Mouse (Mus musculus) embryonic stem cell, embryonic (primary cell): ENCODE results near the gene Clasp1.

Experiments used
- CTCF ChIA-PET, 4 experiments: fragments of 300-600 bp in 2 of 4; fragments of 350-600 bp in 2 of 4; sonication (Branson Sonifier 250); formaldehyde crosslinking; loops; one replicate each; lab custom pipeline; 2022; ENCODE audit warnings: inconsistent platforms in 2 of 4; lab: Charles Lee
- POLR2A ChIA-PET, 4 experiments: fragments of 300-600 bp in 2 of 4; fragments of 350-600 bp in 2 of 4; sonication (Branson Sonifier 250); formaldehyde crosslinking; loops; one replicate each; lab custom pipeline; 2022; ENCODE audit warnings: antibody characterized with exemption in 4 of 4, inconsistent platforms in 1 of 4; lab: Charles Lee

Gene Clasp1

DNA sequence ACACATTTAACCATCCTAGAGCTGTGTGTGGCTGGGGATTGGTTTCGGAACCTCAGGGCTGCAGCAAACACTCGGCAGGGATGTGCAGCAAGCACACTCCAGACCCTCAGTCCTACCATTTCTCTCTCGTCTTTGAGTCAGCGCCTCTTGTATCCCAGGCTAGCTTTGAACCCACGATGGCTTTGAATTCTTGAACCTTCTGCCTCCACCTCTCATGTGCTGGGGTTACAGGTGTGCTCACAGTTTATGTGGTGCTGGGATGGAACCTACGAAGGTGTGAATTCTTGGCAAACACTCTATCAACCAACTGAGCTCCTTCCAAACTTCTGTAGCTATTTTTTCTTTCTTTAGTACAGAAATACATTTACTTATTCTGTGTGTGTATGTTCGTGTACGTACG, 9.0 kb downstream of the Clasp1 start:
- ChIA-PET CTCF (interaction anchor here in 1 of 4 experiments (0.5 kb wide), 1 partner anchor 38 kb away, joined by 3 read pairs; no protein-coding TSS in a partner anchor), POLR2A (interaction anchor here (0.6 to 14.8 kb wide), 24 partner anchors 10 to 84 kb away, joined by 3 to 158 read pairs (median 6); partner anchors contain the start of gene Clasp1 (in 3 of the 4))

DNA sequence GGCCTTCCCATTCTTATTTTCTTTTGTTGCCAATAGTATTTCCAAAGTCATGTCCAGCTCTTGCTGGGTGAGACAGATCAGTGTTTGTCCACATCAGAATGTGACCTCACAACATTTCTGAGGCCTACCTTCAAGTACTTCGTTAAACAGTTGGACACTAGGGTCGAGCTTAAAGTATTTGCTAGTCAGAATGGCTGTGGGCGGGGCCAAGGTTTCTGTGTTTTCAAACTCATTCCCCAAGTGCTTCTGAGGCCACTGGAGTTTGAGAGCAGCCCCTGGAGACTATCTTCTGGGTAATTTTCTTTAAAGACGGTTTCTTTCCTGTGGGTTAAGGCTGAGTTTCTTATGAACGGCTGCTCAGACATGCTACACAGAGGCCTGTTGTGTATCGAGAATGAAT, 9.7 kb downstream of the Clasp1 start:
- ChIA-PET POLR2A (interaction anchor here (0.8 to 14.8 kb wide), 34 partner anchors 10 to 256 kb away, joined by 3 to 158 read pairs (median 4); partner anchors contain the start of genes Clasp1 (in 3 of the 4) and Nifk (in 1 of the 4)), CTCF (interaction anchor here in 1 of 4 experiments (1.4 kb wide), 1 partner anchor 68 kb away, joined by 6 read pairs; no protein-coding TSS in a partner anchor)

DNA sequence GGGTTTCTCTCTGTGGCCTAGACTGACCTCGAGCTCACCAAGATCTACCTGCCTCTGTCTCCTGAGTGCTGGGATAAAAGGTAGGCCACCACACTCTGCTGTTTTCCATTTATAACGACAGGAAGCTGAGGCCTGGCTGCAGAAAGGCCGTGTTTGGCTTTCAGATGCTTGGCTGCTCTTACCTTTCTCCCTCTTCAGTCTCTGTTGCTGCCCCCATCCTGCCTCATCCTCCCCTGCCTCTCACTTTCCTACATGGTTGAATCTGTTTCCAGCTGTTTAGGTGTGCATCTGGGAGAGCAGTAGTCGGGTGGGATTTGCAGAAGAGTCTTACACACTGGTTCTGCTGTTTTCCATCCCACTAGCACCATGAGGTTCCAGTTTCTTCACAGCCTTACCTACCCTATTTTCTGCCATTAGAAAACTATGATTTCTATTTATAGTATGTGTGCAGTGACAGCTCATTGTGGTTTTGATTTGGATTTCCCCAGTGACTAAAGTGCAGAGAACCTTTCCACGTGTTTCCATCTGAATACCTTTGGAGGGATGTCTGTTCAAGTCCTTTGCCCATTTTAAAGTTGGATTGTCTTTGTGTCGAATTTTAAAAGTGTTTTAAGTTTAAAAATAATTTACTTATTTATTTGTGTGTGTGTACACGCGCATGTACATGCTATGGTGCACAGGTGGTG, 10.9 kb downstream of the Clasp1 start:
- CTCF ChIA-PET = interaction anchor here in 1 of 4 experiments (1.4 kb wide), 1 partner anchor 66 kb away, joined by 6 read pairs; no protein-coding TSS in a partner anchor
- POLR2A ChIA-PET = interaction anchor here in 3 of 4 experiments (0.8 to 14.8 kb wide), 24 partner anchors 8 to 255 kb away, joined by 3 to 158 read pairs (median 4); partner anchors contain the start of genes Clasp1 (in 3 of the 3) and Nifk (in 1 of the 3)

DNA sequence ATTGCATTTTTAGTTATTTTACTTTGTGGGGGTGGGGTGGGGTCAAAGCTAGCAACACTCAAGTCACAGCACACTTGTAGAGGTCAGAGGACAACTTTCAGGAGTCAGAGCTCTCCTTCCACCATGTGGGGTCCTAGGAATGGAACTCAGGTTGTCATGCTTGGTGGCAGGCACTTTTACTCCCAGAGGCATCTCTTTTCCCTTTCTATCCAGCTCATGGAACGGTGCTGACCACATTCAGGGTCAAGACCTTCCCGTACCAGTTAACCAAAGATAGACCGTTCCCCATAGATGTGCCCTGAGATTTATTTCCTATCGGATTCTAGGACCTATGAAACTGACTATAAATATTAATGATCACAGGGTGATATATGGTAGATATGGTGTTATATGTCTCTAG, 13.1 kb downstream of the Clasp1 start:
- ChIA-PET CTCF (interaction anchor here in 1 of 4 experiments (1.4 kb wide), 1 partner anchor 10 kb away, joined by 3 read pairs; no protein-coding TSS in a partner anchor), POLR2A (interaction anchor here in 3 of 4 experiments (0.7 to 14.8 kb wide), 28 partner anchors 8 to 255 kb away, joined by 3 to 158 read pairs (median 3); partner anchors contain the start of gene Clasp1 (in 2 of the 3))

GRCm38 (mm10) chr1:118402556-118402955, 13.7 kb downstream of the Clasp1 start:
- POLR2A ChIA-PET = interaction anchor here in 3 of 4 experiments (0.7 to 14.8 kb wide), 28 partner anchors 8 to 254 kb away, joined by 3 to 158 read pairs (median 4); partner anchors contain the start of gene Clasp1 (in 2 of the 3)
- CTCF ChIA-PET = no interaction called here

- POLR2A ChIA-PET = interaction anchor here in 3 of 4 experiments (0.6 to 14.8 kb wide), 26 partner anchors 8 to 254 kb away, joined by 3 to 158 read pairs (median 4); partner anchors contain the start of gene Clasp1 (in 2 of the 3)
- CTCF ChIA-PET = no interaction called here
Measured at GRCm38 (mm10) chr1:118402966-118403365, 14.1 kb downstream of the Clasp1 start.

DNA sequence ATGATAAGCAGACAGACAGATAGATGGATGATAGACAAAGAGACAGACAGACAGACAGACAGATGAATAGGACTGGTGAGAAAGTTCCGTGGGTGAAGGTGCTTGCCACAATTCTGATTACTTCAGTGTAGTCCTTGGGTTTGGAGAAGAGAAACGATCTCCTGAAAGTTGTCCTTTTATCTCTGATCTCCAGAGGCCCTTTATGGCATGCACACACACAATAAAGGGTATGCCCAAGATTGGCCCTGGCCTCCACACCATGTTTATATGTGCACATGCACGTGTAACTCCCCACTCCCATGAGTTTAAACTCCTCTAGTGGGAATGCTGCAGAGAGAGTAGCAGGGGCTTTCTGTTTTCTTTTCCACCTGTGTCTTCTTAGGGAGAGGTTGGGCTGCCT, 14.6 kb downstream of the Clasp1 start:
- ChIA-PET POLR2A (interaction anchor here in 3 of 4 experiments (0.6 to 14.8 kb wide), 17 partner anchors 8 to 254 kb away, joined by 3 to 158 read pairs (median 4); partner anchors contain the start of gene Clasp1 (in 2 of the 3)), CTCF (no interaction called here)

DNA sequence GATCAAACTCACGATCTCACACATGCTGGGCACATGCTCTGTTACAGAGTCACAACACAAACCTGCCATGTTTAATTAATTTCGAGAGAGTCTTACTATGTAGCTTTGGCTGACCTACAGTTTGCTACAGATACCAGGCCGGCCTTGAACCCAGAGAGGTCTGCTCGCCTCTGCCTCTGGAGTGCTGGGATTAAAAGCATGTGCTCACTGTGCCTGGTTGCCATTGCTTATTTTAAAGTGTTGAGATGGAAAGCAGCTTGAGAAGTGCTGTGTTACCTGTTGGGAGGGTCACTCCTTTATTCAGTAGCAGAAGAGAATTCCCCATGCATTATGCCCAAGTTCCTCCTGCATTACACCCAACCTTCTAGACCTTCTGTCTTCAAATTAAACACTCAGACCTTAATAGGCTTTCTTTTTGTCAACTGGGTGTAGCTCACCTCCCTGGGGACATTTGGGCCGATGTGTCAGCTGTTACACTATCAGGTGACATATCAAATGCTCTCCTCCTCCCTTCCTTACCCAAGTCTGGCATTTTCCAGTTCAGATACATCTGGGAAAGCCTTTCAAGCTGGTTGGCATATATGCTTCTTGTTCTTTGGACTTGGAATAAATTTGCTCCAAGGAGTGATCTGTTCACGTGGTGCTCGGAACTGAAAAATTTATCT, 18.9 kb downstream of the Clasp1 start:
- CTCF ChIA-PET = interaction anchor here in 1 of 4 experiments (0.5 kb wide), 1 partner anchor 64 kb away, joined by 3 read pairs; no protein-coding TSS in a partner anchor
- POLR2A ChIA-PET = interaction anchor here (0.6 to 5.4 kb wide), 15 partner anchors 9 to 220 kb away, joined by 3 to 57 read pairs (median 3); partner anchors contain the start of genes Clasp1 (in 2 of the 4) and Tfcp2l1 (in 1 of the 4)

GRCm38 (mm10) chr1:118409249-118409648, 20.4 kb downstream of the Clasp1 start:
- POLR2A ChIA-PET = interaction anchor here in 3 of 4 experiments (0.9 to 5.4 kb wide), 14 partner anchors 10 to 50 kb away, joined by 3 to 57 read pairs (median 4); partner anchors contain the start of gene Clasp1 (in 2 of the 3)
- CTCF ChIA-PET = interaction anchor here in 1 of 4 experiments (0.8 kb wide), 1 partner anchor 75 kb away, joined by 3 read pairs; no protein-coding TSS in a partner anchor

- POLR2A ChIA-PET = interaction anchor here in 3 of 4 experiments (0.7 to 5.4 kb wide), 13 partner anchors 8 to 48 kb away, joined by 3 to 57 read pairs (median 5); partner anchors contain the start of gene Clasp1 (in 2 of the 3)
- CTCF ChIA-PET = interaction anchor here in 1 of 4 experiments (0.7 kb wide), 1 partner anchor 100 kb away, joined by 4 read pairs; no protein-coding TSS in a partner anchor
Measured at GRCm38 (mm10) chr1:118410824-118411223, 22.0 kb downstream of the Clasp1 start.

DNA sequence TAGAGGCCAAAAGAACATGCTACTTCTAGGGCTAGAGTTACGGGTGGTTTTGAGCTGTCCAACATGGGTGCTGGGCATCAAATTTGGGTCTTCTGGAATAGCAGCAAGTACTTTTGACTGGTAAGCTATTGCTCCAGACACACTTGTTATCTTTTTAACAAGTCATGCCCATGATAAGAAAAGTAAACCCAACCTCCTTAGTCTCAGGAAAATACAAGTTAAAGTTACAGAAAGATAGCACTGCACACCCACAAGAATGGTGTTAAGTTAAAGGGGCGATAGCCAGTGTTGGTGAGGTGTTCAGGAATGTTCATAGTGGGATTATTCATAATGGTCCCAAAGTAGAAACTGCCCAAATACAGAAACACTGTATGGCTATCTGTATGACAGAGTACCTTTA, 24.3 kb downstream of the Clasp1 start:
- ChIA-PET CTCF (no interaction called here), POLR2A (interaction anchor here in 3 of 4 experiments (0.5 to 2.1 kb wide), 6 partner anchors 9 to 46 kb away, joined by 3 to 10 read pairs (median 4); no protein-coding TSS in a partner anchor)

DNA sequence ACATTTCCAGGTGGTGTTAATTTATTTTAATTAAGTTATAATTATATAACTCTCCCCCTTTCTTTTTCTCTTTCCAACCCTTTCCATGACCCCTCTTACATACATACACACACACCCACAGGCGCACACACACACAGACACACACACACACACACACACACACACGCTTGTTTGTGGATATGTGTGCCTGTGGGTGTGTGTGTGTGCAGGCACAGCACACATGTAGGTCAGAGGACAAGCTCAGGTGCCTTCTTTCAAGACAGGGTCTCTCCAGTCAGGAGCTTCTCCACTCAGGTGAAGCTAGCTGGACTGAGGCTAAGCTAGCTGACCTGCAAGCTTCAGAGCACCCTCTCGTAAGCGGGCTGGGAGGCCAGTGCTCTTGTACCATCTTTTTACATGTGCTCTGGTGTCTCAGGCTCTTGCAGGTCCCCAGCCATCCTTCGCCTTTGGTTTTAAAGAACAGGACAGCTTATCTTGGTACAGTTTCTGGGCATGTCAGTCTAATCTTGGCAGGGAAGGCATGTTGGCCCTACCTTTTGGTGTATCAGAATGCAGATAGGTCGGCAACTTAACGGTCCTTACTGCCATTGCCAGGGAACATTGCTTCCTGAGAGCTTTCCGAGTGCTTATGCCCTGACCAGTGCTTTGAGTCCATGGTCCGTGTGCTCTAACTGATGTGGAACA, 28.3 kb downstream of the Clasp1 start:
- ChIA-PET CTCF (interaction anchor here in 1 of 4 experiments (0.7 kb wide), 1 partner anchor 25 kb away, joined by 3 read pairs; no protein-coding TSS in a partner anchor), POLR2A (interaction anchor here in 3 of 4 experiments (0.6 to 5.8 kb wide), 6 partner anchors 19 to 75 kb away, joined by 3 to 48 read pairs (median 4); no protein-coding TSS in a partner anchor)

DNA sequence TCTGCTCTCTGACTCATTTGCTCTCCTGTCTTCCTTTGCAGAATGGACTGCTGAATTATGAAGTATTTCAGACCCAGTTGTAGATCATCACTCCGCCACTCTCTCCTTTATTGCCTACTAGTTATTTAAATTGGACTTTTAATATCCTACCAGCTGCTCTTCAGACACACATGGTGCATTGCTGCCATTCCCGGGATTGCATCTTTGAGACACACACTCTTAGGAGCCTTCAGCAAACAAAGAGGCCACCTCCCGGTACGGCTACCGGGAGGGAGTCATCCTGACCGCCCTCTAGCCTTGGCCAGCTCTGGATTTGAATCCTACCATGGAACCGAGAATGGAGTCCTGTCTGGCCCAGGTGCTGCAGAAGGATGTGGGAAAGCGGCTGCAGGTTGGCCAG, 30.5 kb downstream of the Clasp1 start:
- POLR2A ChIA-PET = interaction anchor here in 2 of 4 experiments (1.0 to 5.8 kb wide), 5 partner anchors 21 to 39 kb away, joined by 3 to 48 read pairs (median 4); no protein-coding TSS in a partner anchor
- CTCF ChIA-PET = no interaction called here

- ChIA-PET CTCF (no interaction called here), POLR2A (interaction anchor here (0.6 to 1.5 kb wide), 8 partner anchors 12 to 110 kb away, joined by 3 to 15 read pairs (median 4); partner anchors contain the start of gene Clasp1 (in 1 of the 4))
Measured at GRCm38 (mm10) chr1:118421149-118421548, 32.3 kb downstream of the Clasp1 start.

- CTCF ChIA-PET = no interaction called here
- POLR2A ChIA-PET = interaction anchor here (0.9 to 1.9 kb wide), 10 partner anchors 10 to 36 kb away, joined by 3 to 14 read pairs (median 4); no protein-coding TSS in a partner anchor
Measured at GRCm38 (mm10) chr1:118422812-118423211, 34.0 kb downstream of the Clasp1 start.

DNA sequence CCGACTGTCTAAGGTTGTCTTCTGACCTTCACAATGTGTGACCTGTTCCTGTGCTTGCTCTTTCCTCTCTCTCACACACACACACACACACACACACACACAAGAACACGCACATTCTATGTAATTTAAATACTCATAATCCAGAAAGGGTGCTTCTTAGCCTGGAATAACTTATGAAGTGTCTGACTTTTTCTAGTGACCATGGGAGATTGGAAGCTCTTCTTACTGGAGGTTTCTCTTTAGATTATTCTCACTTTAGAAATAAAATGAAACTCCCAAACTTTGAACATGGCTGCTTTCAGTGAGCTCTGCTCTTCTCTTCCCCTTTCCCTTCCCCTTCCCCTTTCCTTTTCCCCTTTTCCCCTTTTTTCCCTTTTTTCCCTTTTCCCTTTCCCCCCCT, 37.1 kb downstream of the Clasp1 start:
- POLR2A ChIA-PET = interaction anchor here in 2 of 4 experiments (0.9 to 1.1 kb wide), 3 partner anchors 33 to 44 kb away, joined by 3 read pairs; no protein-coding TSS in a partner anchor
- CTCF ChIA-PET = interaction anchor here in 2 of 4 experiments (0.6 to 2.4 kb wide), 2 partner anchors 10 to 67 kb away, joined by 3 to 5 read pairs; no protein-coding TSS in a partner anchor
